Mouse (Mus musculus) forebrain, embryonic 14.5 days (tissue): Measurements from ENCODE around the gene Usp40. TPM values are rescaled to one million over a fixed set of nuclear protein-coding genes. Genes with fewer than 3 reads are reported as not detected.

Experiments
- ATAC-seq: fragments of 200-750 bp; cut with Nextera tagmentation; 2 replicates; pipeline ENCODE4 v1.8.0; 2017; ENCODE audit warnings: mild to moderate bottlenecking, moderate library complexity
- DNase-seq: peaks from one replicate; pipeline ENCODE4 v3.0.0-alpha.2; 2015; ENCODE audit warnings: low spot score
- H3K27ac ChIP-seq: fragments of 300-500 bp; sonication (generic); 2 replicates; pipeline ENCODE4 v1.5.1; 2014; ENCODE audit warnings: low read depth, mild to moderate bottlenecking, control low read depth, low read length, moderate library complexity
- H3K27me3 ChIP-seq: fragments of 300-500 bp; sonication (generic); replicated peaks from 2 replicates; pipeline ENCODE4 v1.6.1; 2014; ENCODE audit warnings: low read length, control low read depth, mixed read lengths; ENCODE audit not compliant: control insufficient read depth, insufficient read depth
- H3K36me3 ChIP-seq: fragments of 300-500 bp; sonication (generic); 2 replicates; pipeline ENCODE4 v1.6.1; 2014; ENCODE audit warnings: low read length, control low read depth; ENCODE audit not compliant: control insufficient read depth, insufficient read depth
- H3K4me1 ChIP-seq: fragments of 300-500 bp; sonication (generic); 2 replicates; pipeline ENCODE4 v1.6.1; 2014; ENCODE audit warnings: antibody characterized with exemption, low read length, control low read depth; ENCODE audit not compliant: control insufficient read depth, insufficient read depth
- H3K4me2 ChIP-seq: fragments of 300-500 bp; sonication (generic); 2 replicates; pipeline ENCODE4 v1.6.1; 2014; ENCODE audit warnings: mild to moderate bottlenecking, control low read depth, low read length
- H3K4me3 ChIP-seq: fragments of 300-500 bp; sonication (generic); 2 replicates; pipeline ENCODE4 v1.5.1; 2014; ENCODE audit warnings: low read depth, low read length, control low read depth
- H3K9ac ChIP-seq: fragments of 300-500 bp; sonication (generic); 2 replicates; pipeline ENCODE4 v1.6.1; 2014; ENCODE audit warnings: mild to moderate bottlenecking, low read length, control low read depth, moderate library complexity
- H3K9me3 ChIP-seq: fragments of 300-500 bp; sonication (generic); replicated peaks from 2 replicates; pipeline ENCODE4 v1.6.1; 2016; ENCODE audit warnings: low read length, control low read depth, mixed read lengths; ENCODE audit not compliant: control insufficient read depth
- WGBS: fragments of 180-500 bp; shearing (Covaris S2); extraction: QIAGEN DNeasy Blood & Tissue Kit; methylation state at CpG from one replicate; pipeline ENCODE4 v1.1.7; 2014; 5-methylcytosine and 5-hydroxymethylcytosine counted together
- polyA plus RNA-seq: library from polyadenylated mRNA; unstranded; fragments of >200 nt; fragmentation: Nextera tagmentation; extraction: Ambion mirVana; gene quantifications from 2 replicates; pipeline ENCODE4 v1.2.1, GENCODE M21; 2014

The Usp40 gene
- polyA plus RNA-seq, 1 experiment from 2014 or later, result 16.4 TPM

DNA sequence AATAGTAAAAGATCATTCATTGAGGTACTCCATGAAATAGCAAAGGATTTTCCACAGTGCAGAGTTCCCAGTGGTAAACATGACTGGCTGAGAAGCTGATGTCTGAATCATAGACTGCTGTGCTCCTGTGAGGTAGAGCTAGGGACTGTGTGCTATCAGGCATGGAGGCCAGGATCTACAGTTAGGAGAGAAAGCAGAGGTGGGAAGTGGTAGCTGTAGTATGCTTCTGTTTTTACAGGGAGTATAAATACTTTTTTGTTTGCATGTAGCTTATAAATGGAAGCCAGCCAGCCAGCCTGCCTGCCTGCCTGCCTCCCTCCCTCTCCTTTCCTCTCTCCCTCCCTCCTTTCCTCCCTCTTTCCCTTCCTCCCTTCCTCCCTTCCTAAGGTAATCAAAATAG, 95.0 kb downstream of the Usp40 start:
- DNase-seq, result no peak
- peaks cover 23% of the 10 kb centered on the region for H3K36me3 ChIP-seq
- H3K27me3 ChIP-seq, result no peaks in the 10 kb centered on the region
- no peak for ATAC-seq
- no peak overlapping the region for H3K9ac ChIP-seq
- H3K4me3 ChIP-seq, result no peak overlapping the region
- H3K4me1 ChIP-seq, result no peaks in the 10 kb centered on the region
- no peaks in the 10 kb centered on the region for H3K9me3 ChIP-seq
- H3K27ac ChIP-seq, result no peak overlapping the region
- no peak overlapping the region for H3K4me2 ChIP-seq

DNA sequence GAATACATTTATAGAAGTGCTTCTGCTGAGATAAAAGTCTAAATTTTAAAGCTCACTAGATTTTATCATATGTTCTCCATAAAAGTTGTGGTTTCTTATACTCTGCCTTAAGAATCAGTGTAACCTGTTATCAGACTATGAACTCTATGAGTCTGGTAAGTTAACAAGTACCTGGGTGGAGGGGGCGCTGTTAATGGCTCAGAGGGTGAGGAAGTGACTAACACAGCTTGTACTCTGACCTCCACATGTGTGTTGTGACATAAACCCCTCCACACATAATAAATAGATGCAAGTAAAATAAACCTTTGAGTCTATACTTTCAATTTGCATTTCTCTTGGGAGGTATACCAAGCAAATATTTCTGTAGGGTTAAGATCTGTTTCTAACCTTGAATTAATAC, 97.9 kb downstream of the Usp40 start:
- 94% methylated on average over 1 of the region's 1 CpGs for WGBS
- H3K4me1 ChIP-seq, result no peaks in the 10 kb centered on the region
- ATAC-seq, result no peak
- H3K36me3 ChIP-seq, result peaks cover 6% of the 10 kb centered on the region; the same call in 1 of the 2 replicates
- H3K27me3 ChIP-seq, result no peaks in the 10 kb centered on the region
- no peak overlapping the region for H3K4me2 ChIP-seq
- DNase-seq, result no peak
- H3K4me3 ChIP-seq, result no peak overlapping the region
- H3K9ac ChIP-seq, result no peak overlapping the region
- no peak overlapping the region for H3K27ac ChIP-seq
- H3K9me3 ChIP-seq, result no peaks in the 10 kb centered on the region

DNA sequence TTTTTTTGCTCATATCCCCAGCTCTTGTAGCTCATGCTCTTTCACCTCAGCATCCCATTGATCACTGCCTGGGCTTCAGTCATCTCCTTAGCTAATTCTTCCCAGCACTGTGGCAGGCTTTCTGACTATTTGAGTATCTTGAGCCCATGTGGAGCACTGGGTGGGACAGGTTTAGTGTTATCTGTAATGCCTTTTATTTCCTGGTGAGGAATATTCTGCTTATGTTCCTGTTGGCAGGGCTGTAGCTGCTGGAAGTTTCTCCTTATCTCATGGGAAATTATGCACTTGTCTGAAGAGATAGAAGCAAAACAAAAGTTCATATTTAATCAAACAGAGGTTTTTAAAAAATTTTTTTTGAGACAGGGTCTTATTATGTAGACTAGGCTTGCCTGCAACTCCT, 98.8 kb downstream of the Usp40 start:
- Histone ChIP-seq H3K4me2 (no peak overlapping the region), H3K27ac (no peak overlapping the region), H3K4me3 (no peak overlapping the region), H3K9ac (no peak overlapping the region), H3K9me3 (no peaks in the 10 kb centered on the region), H3K27me3 (no peaks in the 10 kb centered on the region), H3K4me1 (no peaks in the 10 kb centered on the region), H3K36me3 (peaks cover 6% of the 10 kb centered on the region; the same call in 1 of the 2 replicates)
- ATAC-seq (no peak), DNase-seq (no peak)

DNA sequence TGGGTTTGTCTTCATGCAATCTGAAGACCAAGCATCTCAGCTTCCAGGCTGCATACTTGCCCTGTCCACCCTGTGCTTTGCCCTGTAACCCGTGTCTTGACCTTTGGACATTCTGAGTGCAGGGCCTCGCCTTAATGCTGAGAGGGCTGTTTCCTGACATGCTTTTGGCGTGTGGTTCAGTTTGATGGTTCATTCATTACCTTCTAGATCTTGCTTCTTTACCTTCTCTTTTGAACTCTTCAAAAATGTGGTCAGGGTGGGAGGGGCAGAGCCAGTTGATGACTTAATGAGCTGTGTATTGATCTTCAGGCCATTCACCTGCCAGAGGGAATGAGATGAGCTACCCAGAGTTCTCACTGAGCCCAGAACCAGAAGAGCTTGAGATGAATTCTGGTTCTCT, 99.6 kb downstream of the Usp40 start:
- Histone ChIP-seq H3K9me3 (no peaks in the 10 kb centered on the region), H3K4me3 (no peak overlapping the region), H3K36me3 (peaks cover 6% of the 10 kb centered on the region; the same call in 1 of the 2 replicates), H3K4me2 (no peak overlapping the region), H3K4me1 (no peaks in the 10 kb centered on the region), H3K27me3 (no peaks in the 10 kb centered on the region), H3K9ac (no peak overlapping the region), H3K27ac (0 out of 2 replicates have a peak overlapping the region, but pooled peaks have one; percentile 5)
- WGBS, result 90% methylated on average over 3 of the region's 3 CpGs
- no peak for DNase-seq
- no peak for ATAC-seq

DNA sequence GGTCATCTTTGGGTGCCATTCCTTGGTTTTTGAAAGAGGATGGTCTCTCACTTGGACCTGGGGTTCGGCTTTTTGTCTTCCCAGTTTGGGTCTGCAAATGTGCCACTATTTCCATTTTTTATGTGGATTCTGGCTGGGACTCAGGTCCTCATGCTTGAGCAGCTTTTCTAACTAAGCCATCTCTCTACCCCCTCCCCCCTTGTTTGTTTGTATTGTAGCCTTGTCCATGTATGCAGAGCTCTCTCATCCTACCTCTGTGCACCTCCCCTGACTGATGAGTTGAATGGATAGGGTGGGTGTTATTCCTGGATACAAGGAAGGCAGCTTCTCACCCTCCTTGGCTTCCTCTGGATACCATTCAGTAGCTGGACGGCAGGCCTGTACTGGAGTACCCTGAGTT, 100.3 kb downstream of the Usp40 start:
- no peak overlapping the region for H3K4me3 ChIP-seq
- no peak overlapping the region for H3K4me2 ChIP-seq
- H3K4me1 ChIP-seq, result no peaks in the 10 kb centered on the region
- no peak overlapping the region for H3K27ac ChIP-seq
- H3K9ac ChIP-seq, result no peak overlapping the region
- no peaks in the 10 kb centered on the region for H3K27me3 ChIP-seq
- ATAC-seq (no peak), DNase-seq (no peak)
- peaks cover 6% of the 10 kb centered on the region; the same call in 1 of the 2 replicates for H3K36me3 ChIP-seq
- 92% methylated on average over 2 of the region's 2 CpGs for WGBS
- H3K9me3 ChIP-seq, result no peaks in the 10 kb centered on the region

DNA sequence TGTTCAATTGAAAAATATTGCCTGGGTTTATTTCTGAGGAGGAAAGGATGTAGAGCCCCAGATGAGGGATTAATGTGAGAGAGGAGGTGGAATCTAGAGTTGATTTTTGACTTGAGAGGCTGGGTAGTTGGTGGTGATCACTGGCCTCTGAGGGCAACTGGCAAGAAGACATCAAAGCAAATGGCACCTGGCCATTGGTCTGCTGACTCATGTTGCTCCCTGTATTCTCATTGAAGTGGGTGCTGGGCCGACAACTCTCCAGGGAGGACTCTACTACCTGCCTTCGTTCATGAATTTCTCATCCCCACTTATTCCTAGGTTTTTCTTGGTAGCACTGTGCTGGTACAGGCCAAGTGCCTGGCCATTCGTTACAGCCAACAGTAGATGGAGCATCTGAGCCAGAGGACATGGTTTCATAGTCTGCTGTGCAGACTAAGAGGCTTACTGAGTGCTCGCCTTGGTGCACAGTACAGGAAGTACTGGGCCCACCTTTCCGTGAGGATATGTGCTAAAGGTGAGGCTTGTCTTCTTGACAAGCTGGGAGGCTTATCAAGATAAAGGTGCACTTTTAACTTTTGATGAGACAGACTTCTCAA, 101.9 kb downstream of the Usp40 start:
- H3K27me3 ChIP-seq, result no peaks in the 10 kb centered on the region
- peaks cover 6% of the 10 kb centered on the region; the same call in 1 of the 2 replicates for H3K36me3 ChIP-seq
- ATAC-seq, result no peak
- WGBS, result 89% methylated on average over 5 of the region's 5 CpGs
- no peak for DNase-seq
- H3K9me3 ChIP-seq, result no peaks in the 10 kb centered on the region
- H3K4me2 ChIP-seq, result no peak overlapping the region
- no peak overlapping the region for H3K27ac ChIP-seq
- H3K9ac ChIP-seq, result no peak overlapping the region
- H3K4me1 ChIP-seq, result no peaks in the 10 kb centered on the region
- H3K4me3 ChIP-seq, result no peak overlapping the region

DNA sequence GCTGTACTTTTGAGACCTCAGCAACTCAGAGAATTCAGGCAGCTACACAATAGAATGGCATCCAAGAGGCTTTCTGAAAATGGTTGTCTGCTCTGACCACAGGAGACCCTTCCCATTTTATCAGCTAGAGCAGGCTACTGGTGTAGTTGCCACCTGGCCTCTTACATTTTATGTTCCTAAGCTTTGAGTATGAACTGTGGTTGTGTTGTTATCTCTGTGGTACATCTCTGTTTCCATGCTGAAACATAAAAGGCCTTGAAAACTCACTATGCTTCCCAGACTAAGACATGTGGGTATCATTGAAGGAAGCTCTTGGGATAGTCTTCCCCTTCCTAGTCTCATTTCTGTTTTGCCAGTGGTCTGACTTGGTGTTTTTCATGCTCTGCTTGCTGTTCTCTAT, 106.2 kb downstream of the Usp40 start:
- no peak overlapping the region for H3K27ac ChIP-seq
- H3K4me3 ChIP-seq, result no peak overlapping the region
- H3K27me3 ChIP-seq, result no peaks in the 10 kb centered on the region
- no peaks in the 10 kb centered on the region for H3K9me3 ChIP-seq
- H3K4me1 ChIP-seq, result no peaks in the 10 kb centered on the region
- no peaks in the 10 kb centered on the region for H3K36me3 ChIP-seq
- ATAC-seq (no peak), DNase-seq (no peak)
- no peak overlapping the region for H3K4me2 ChIP-seq
- H3K9ac ChIP-seq, result no peak overlapping the region

DNA sequence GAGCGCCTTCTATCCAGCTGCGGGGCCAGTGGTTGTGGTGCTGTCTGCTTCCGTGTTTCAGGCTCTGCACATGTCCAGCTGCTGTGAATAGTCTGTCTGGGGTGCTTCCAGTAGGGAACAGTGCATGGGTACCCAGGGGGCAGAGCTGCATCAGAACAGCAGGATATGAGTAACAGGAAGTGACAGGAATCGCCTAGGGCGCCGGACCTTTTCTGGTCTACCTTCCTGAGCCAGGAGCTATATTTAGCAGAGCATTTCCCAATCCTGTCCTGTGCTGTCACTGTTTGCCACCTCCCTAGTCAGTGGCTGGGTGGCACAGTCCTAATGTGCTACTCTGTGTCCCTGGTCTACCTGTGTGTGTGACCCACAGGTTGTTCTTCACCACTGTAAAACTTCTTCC, 107.4 kb downstream of the Usp40 start:
- no peak overlapping the region for H3K4me2 ChIP-seq
- H3K9me3 ChIP-seq, result no peaks in the 10 kb centered on the region
- ATAC-seq (no peak), DNase-seq (no peak)
- H3K36me3 ChIP-seq, result no peaks in the 10 kb centered on the region
- no peak overlapping the region for H3K9ac ChIP-seq
- no peak overlapping the region for H3K4me3 ChIP-seq
- WGBS, result 93% methylated on average over 6 of the region's 6 CpGs
- H3K27me3 ChIP-seq, result no peaks in the 10 kb centered on the region
- H3K4me1 ChIP-seq, result no peaks in the 10 kb centered on the region
- no peak overlapping the region for H3K27ac ChIP-seq

DNA sequence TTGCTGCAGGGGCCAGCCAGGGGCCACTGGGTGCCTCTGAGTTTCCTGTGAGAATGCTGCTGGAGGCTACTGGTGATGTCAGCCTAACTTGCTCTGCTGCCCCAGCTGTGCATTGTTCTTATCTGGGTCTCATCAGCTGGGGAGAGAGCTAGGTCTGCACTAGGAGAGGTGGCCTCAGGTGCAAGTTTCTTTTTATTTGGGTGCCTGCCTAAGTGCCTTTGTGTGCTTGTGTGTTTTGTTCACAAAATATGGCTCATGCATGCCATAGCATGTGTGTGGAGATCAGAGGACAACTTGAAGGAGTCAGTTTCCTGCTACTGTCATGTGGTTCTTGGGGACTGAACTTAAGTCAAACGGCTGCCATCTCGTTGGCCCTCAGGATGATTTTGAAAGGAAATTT, 108.7 kb downstream of the Usp40 start:
- H3K36me3 ChIP-seq, result no peaks in the 10 kb centered on the region
- H3K4me3 ChIP-seq, result no peak overlapping the region
- H3K4me1 ChIP-seq, result no peaks in the 10 kb centered on the region
- no peak overlapping the region for H3K27ac ChIP-seq
- no peaks in the 10 kb centered on the region for H3K9me3 ChIP-seq
- no peak overlapping the region for H3K9ac ChIP-seq
- ATAC-seq (no peak), DNase-seq (no peak)
- no peak overlapping the region for H3K4me2 ChIP-seq
- no peaks in the 10 kb centered on the region for H3K27me3 ChIP-seq
- 95% methylated on average over 2 of the region's 2 CpGs for WGBS
